Mouse (Mus musculus): ENCODE data around the gene Prss46.

GRCm38 (mm10) chr9:110803294-110803693 is 41.0 kb upstream of the Prss46 start:
- TF ChIP-seq POLR2A (IDR thresholded peaks at IDR 0.05; ENCODE audit: borderline replicate concordance, insufficient read depth, low read length) (no peak), CTCF (IDR thresholded peaks at IDR 0.05; ENCODE audit: borderline replicate concordance, insufficient read depth, low read depth, low read length) (no peak)
